Mouse (Mus musculus): ENCODE measurements at regions not wholly inside any gene's neighbourhood (a gene's known extent, or its start where the extent isn't known, plus 50 kb on each side); places are given as distances from the start of the nearest gene placed in this dataset.

- Histone ChIP-seq H3K27ac (ENCODE audit: low read depth, low read length) (no peak overlapping the region), H3K9ac (replicated peaks; ENCODE audit: low read length, poor library complexity, severe bottlenecking) (no peak overlapping the region), H3K36me3 (ENCODE audit: insufficient read depth, low read length) (no peaks in the 10 kb centered on the region), H3K4me2 (ENCODE audit: low read depth, low read length, poor library complexity, severe bottlenecking) (no peak overlapping the region), H3K4me1 (ENCODE audit: insufficient read depth, low read length) (no peaks in the 10 kb centered on the region), H3K9me3 (ENCODE audit: low read length) (no peaks in the 10 kb centered on the region), H3K27me3 (ENCODE audit: insufficient read depth, low read length) (no peaks in the 10 kb centered on the region), H3K4me3 (ENCODE audit: low read depth, low read length) (no peak overlapping the region)
- DNase-seq (ENCODE audit: low spot score) (no peak), ATAC-seq (ENCODE audit: low FRiP score) (no peak)
- 91% methylated on average over 6 of the region's 6 CpGs for WGBS
- no peak for TF ChIP-seq CTCF (IDR thresholded peaks at IDR 0.05)
These were observed 87.1 kb upstream of the Gm10260 start for GRCm38 (mm10) chr13:97847561-97847960.

GRCm38 (mm10) chr13:97845148-97845547, 84.7 kb upstream of the Gm10260 start:
- TF ChIP-seq CTCF (IDR thresholded peaks at IDR 0.05): no peak
- WGBS: 88% methylated on average over 5 of the region's 5 CpGs
- no peak overlapping the region for H3K9ac ChIP-seq (replicated peaks; ENCODE audit: low read length, poor library complexity, severe bottlenecking)

GRCm38 (mm10) chr13:97842801-97843200, 82.4 kb upstream of the Gm10260 start:
- no peak for ATAC-seq (ENCODE audit: low FRiP score)
- WGBS: 67% methylated on average over 5 of the region's 5 CpGs
- no peak overlapping the region for H3K4me2 ChIP-seq (ENCODE audit: low read depth, low read length, poor library complexity, severe bottlenecking)
- H3K4me1 ChIP-seq (ENCODE audit: insufficient read depth, low read length): no peaks in the 10 kb centered on the region
- H3K9ac ChIP-seq (replicated peaks; ENCODE audit: low read length, poor library complexity, severe bottlenecking): no peak overlapping the region
- H3K27ac ChIP-seq (ENCODE audit: low read depth, low read length): no peak overlapping the region
- DNase-seq (ENCODE audit: low spot score): no peak
- no peak for TF ChIP-seq CTCF (IDR thresholded peaks at IDR 0.05)
- no peaks in the 10 kb centered on the region for H3K36me3 ChIP-seq (ENCODE audit: insufficient read depth, low read length)
- no peaks in the 10 kb centered on the region for H3K27me3 ChIP-seq (ENCODE audit: insufficient read depth, low read length)
- H3K4me3 ChIP-seq (ENCODE audit: low read depth, low read length): no peak overlapping the region
- H3K9me3 ChIP-seq (ENCODE audit: low read length): no peaks in the 10 kb centered on the region

More at GRCm38 (mm10) chr13:97845148-97845547, 84.7 kb upstream of the Gm10260 start:
- H3K36me3 ChIP-seq (ENCODE audit: insufficient read depth, low read length): no peaks in the 10 kb centered on the region
- no peaks in the 10 kb centered on the region for H3K27me3 ChIP-seq (ENCODE audit: insufficient read depth, low read length)
- H3K27ac ChIP-seq (ENCODE audit: low read depth, low read length): no peak overlapping the region
- H3K9me3 ChIP-seq (ENCODE audit: low read length): no peaks in the 10 kb centered on the region
- no peak overlapping the region for H3K4me3 ChIP-seq (ENCODE audit: low read depth, low read length)
- no peaks in the 10 kb centered on the region for H3K4me1 ChIP-seq (ENCODE audit: insufficient read depth, low read length)
- ATAC-seq (ENCODE audit: low FRiP score) (no peak), DNase-seq (ENCODE audit: low spot score) (no peak)
- no peak overlapping the region for H3K4me2 ChIP-seq (ENCODE audit: low read depth, low read length, poor library complexity, severe bottlenecking)

DNA sequence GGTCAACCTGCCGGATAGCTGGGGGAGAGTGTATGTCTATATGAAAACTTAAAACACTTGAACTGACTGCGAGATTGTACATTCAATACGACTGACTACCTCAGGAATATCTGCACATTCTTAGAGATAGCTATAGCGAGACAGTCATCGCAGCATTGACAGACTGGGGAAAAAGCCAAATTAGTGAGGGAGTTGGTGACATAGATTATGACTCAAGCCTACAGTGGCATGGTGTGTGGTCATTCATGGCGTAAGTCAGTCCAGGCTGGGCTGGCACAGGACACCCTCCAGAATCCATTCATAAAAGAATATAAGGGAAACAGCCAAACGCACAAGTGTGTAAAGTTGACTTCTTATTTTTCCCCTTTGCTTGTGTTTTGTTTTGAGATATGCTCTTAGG, 81.1 kb upstream of the Gm10260 start:
- 97% methylated on average over 7 of the region's 7 CpGs for WGBS
- Histone ChIP-seq H3K36me3 (ENCODE audit: insufficient read depth, low read length) (no peaks in the 10 kb centered on the region), H3K9ac (replicated peaks; ENCODE audit: low read length, poor library complexity, severe bottlenecking) (no peak overlapping the region), H3K4me3 (ENCODE audit: low read depth, low read length) (no peak overlapping the region), H3K27ac (ENCODE audit: low read depth, low read length) (no peak overlapping the region), H3K9me3 (ENCODE audit: low read length) (no peaks in the 10 kb centered on the region), H3K27me3 (ENCODE audit: insufficient read depth, low read length) (no peaks in the 10 kb centered on the region), H3K4me1 (ENCODE audit: insufficient read depth, low read length) (no peaks in the 10 kb centered on the region), H3K4me2 (ENCODE audit: low read depth, low read length, poor library complexity, severe bottlenecking) (no peak overlapping the region)
- ATAC-seq (ENCODE audit: low FRiP score) (no peak), DNase-seq (ENCODE audit: low spot score) (no peak)
- no peak for TF ChIP-seq CTCF (IDR thresholded peaks at IDR 0.05)

GRCm38 (mm10) chr13:97839617-97840308, 79.3 kb upstream of the Gm10260 start:
- Histone ChIP-seq H3K27me3 (ENCODE audit: insufficient read depth, low read length) (no peaks in the 10 kb centered on the region), H3K4me1 (ENCODE audit: insufficient read depth, low read length) (no peaks in the 10 kb centered on the region), H3K4me2 (ENCODE audit: low read depth, low read length, poor library complexity, severe bottlenecking) (no peak overlapping the region), H3K36me3 (ENCODE audit: insufficient read depth, low read length) (no peaks in the 10 kb centered on the region), H3K4me3 (ENCODE audit: low read depth, low read length) (no peak overlapping the region), H3K9ac (replicated peaks; ENCODE audit: low read length, poor library complexity, severe bottlenecking) (no peak overlapping the region), H3K27ac (ENCODE audit: low read depth, low read length) (no peak overlapping the region), H3K9me3 (ENCODE audit: low read length) (no peaks in the 10 kb centered on the region)
- ATAC-seq (ENCODE audit: low FRiP score) (no peak), DNase-seq (ENCODE audit: low spot score) (no peak)
- no peak for TF ChIP-seq CTCF (IDR thresholded peaks at IDR 0.05)
- WGBS: 46% methylated on average over 7 of the region's 7 CpGs

DNA sequence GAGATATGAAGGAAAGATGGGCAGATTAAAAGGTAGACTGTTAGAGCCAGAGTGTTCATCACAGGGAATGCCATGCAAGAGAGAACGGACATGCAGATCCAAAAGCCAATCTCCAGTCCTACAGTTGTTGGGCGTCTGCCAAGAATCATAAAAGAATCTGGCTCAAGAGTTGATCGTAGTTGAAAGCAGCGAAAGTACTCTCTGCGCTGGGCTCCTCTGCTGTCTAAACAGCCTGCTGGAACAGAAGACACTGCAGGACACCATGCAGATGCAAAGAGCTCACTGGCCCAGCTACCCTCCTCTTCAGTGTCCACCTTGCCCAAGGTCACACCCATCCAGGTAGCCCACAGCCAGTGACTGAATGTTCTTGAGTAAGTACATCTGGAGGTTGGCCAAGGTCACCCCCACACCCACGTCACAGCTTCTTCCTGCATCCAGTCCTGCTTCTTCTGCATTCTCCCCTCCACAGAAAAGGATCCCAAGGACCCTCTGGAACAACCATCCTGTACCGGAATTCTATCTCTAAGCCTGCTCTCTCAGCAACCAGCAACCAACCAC, 77.1 kb upstream of the Gm10260 start:
- H3K27ac ChIP-seq (ENCODE audit: low read depth, low read length): no peak overlapping the region
- no peak for TF ChIP-seq CTCF (IDR thresholded peaks at IDR 0.05)
- ATAC-seq (ENCODE audit: low FRiP score) (no peak), DNase-seq (ENCODE audit: low spot score) (peak; percentile 66)
- no peak overlapping the region for H3K4me2 ChIP-seq (ENCODE audit: low read depth, low read length, poor library complexity, severe bottlenecking)
- no peaks in the 10 kb centered on the region for H3K4me1 ChIP-seq (ENCODE audit: insufficient read depth, low read length)
- WGBS: 69% methylated on average over 7 of the region's 7 CpGs
- H3K9me3 ChIP-seq (ENCODE audit: low read length): no peaks in the 10 kb centered on the region
- no peak overlapping the region for H3K9ac ChIP-seq (replicated peaks; ENCODE audit: low read length, poor library complexity, severe bottlenecking)
- H3K4me3 ChIP-seq (ENCODE audit: low read depth, low read length): no peak overlapping the region
- no peaks in the 10 kb centered on the region for H3K36me3 ChIP-seq (ENCODE audit: insufficient read depth, low read length)
- no peaks in the 10 kb centered on the region for H3K27me3 ChIP-seq (ENCODE audit: insufficient read depth, low read length)
